Mouse (Mus musculus): ENCODE results near the gene Gm20696.

Gm20696 gene

GRCm38 (mm10) chr6:99666318-99667171, at the start of gene Gm20696, which contains the start of gene Eif4e3:
Gene Gm20696 (minus strand): TSS chr6:99666797.
Gene Eif4e3 (minus strand): TSS chr6:99666771.
- DNase-seq (ENCODE audit: low spot score in 2 of 2), result no peak

GRCm38 (mm10) chr6:99715913-99716312, 49.3 kb upstream of the Gm20696 start:
- no peak for DNase-seq (ENCODE audit: low spot score in 2 of 2)

- no peak for DNase-seq (ENCODE audit: low spot score in 2 of 2)
Measured at GRCm38 (mm10) chr6:99715191-99715590, 48.6 kb upstream of the Gm20696 start.

- no peak for DNase-seq (ENCODE audit: low spot score in 2 of 2)
Measured at GRCm38 (mm10) chr6:99713256-99713655, 46.7 kb upstream of the Gm20696 start.

- DNase-seq (ENCODE audit: low spot score in 2 of 2), result no peak
Measured at GRCm38 (mm10) chr6:99711576-99712101, 45.0 kb upstream of the Gm20696 start.

GRCm38 (mm10) chr6:99700484-99700883, 33.9 kb upstream of the Gm20696 start:
- DNase-seq (ENCODE audit: low spot score in 2 of 2), result no peak

- no peak for DNase-seq (ENCODE audit: low spot score in 2 of 2)
Measured at GRCm38 (mm10) chr6:99692916-99693841, 26.6 kb upstream of the Gm20696 start.

GRCm38 (mm10) chr6:99692206-99692915, 25.8 kb upstream of the Gm20696 start, which contains the start of gene Gpr27:
Gene Gpr27 (plus strand): TSS chr6:99692679.
- peak; percentile 47 to 53 for DNase-seq (ENCODE audit: low spot score in 2 of 2)

- no peak for DNase-seq (ENCODE audit: low spot score in 2 of 2)
Measured at GRCm38 (mm10) chr6:99691666-99692205, 25.1 kb upstream of the Gm20696 start.

GRCm38 (mm10) chr6:99688513-99688912, 21.9 kb upstream of the Gm20696 start:
- no peak for DNase-seq (ENCODE audit: low spot score in 2 of 2)

GRCm38 (mm10) chr6:99684899-99685298, 18.3 kb upstream of the Gm20696 start:
- no peak for DNase-seq (ENCODE audit: low spot score in 2 of 2)

- DNase-seq (ENCODE audit: low spot score in 2 of 2), result no peak
Measured at GRCm38 (mm10) chr6:99683974-99684373, 17.4 kb upstream of the Gm20696 start.

GRCm38 (mm10) chr6:99678108-99678507, 11.5 kb upstream of the Gm20696 start:
- DNase-seq (ENCODE audit: low spot score in 2 of 2), result no peak

GRCm38 (mm10) chr6:99677325-99677724, 10.7 kb upstream of the Gm20696 start:
- DNase-seq (ENCODE audit: low spot score in 2 of 2), result no peak

- no peak for DNase-seq (ENCODE audit: low spot score in 2 of 2)
Measured at GRCm38 (mm10) chr6:99674482-99674881, 7.9 kb upstream of the Gm20696 start.

- DNase-seq (ENCODE audit: low spot score in 2 of 2), result no peak
Measured at GRCm38 (mm10) chr6:99671768-99672167, 5.2 kb upstream of the Gm20696 start.

- peak in 1 of 2 experiments; percentile 70 for DNase-seq (ENCODE audit: low spot score in 2 of 2)
Measured at GRCm38 (mm10) chr6:99670481-99671119, 4.0 kb upstream of the Gm20696 start.

GRCm38 (mm10) chr6:99669481-99670325, 3.1 kb upstream of the Gm20696 start:
- DNase-seq (ENCODE audit: low spot score in 2 of 2), result peak; percentile 74 to 83

GRCm38 (mm10) chr6:99667290-99667689, 693 bp upstream of the Gm20696 start:
- no peak for DNase-seq (ENCODE audit: low spot score in 2 of 2)
